Mouse (Mus musculus): Measurements from ENCODE around the gene Dop1b. TPM values are rescaled to one million over a fixed set of nuclear protein-coding genes. Genes with fewer than 3 reads are reported as not detected.

Dop1b gene
- total RNA-seq, 2 experiments from 2014 or later: 28.6 to 48.7 TPM

GRCm38 (mm10) chr16:93717299-93717703 is 5.6 kb downstream of the Dop1b start:
- intact Hi-C loops (cut with DNase I): no loop called here
- H3K27ac ChIP-seq: peak overlapping the region; percentile 89

GRCm38 (mm10) chr16:93721771-93722170 is 10.1 kb downstream of the Dop1b start:
- no peak for DNase-seq
- peak overlapping the region; percentile 19 for H3K4me3 ChIP-seq
- intact Hi-C loops (cut with DNase I): no loop called here
- no peak for TF ChIP-seq CTCF (IDR thresholded peaks at IDR 0.05)
- H3K27ac ChIP-seq: peak overlapping the region; percentile 73

More at GRCm38 (mm10) chr16:93717299-93717703, 5.6 kb downstream of the Dop1b start:
- peak overlapping the region; percentile 3; the same call in 1 of the 2 replicates for H3K4me3 ChIP-seq
- no peak for TF ChIP-seq CTCF (IDR thresholded peaks at IDR 0.05)
- peak; percentile 93 for DNase-seq

GRCm38 (mm10) chr16:93722476-93722875 is 10.8 kb downstream of the Dop1b start:
- no peak for TF ChIP-seq CTCF (IDR thresholded peaks at IDR 0.05)

GRCm38 (mm10) chr16:93725417-93726144 is 13.9 kb downstream of the Dop1b start:
- DNase-seq: no peak
- intact Hi-C loops (cut with DNase I): no loop called here
- no peak for TF ChIP-seq CTCF (IDR thresholded peaks at IDR 0.05)
- Histone ChIP-seq H3K4me3 (no peak overlapping the region), H3K27ac (peak overlapping the region; percentile 73)

More at GRCm38 (mm10) chr16:93722476-93722875, 10.8 kb downstream of the Dop1b start:
- peak overlapping the region; percentile 73 for H3K27ac ChIP-seq
- H3K4me3 ChIP-seq: peak overlapping the region; percentile 32
- DNase-seq: peak; percentile 55
- intact Hi-C loops (cut with DNase I): no loop called here

- no peak overlapping the region for H3K4me3 ChIP-seq
- no peak for TF ChIP-seq CTCF (IDR thresholded peaks at IDR 0.05)
- H3K27ac ChIP-seq: peak overlapping the region; percentile 73
- intact Hi-C loops (cut with DNase I): no loop called here
- no peak for DNase-seq
Observed at GRCm38 (mm10) chr16:93726186-93726585, 14.5 kb downstream of the Dop1b start.

- Histone ChIP-seq H3K27ac (peak overlapping the region; percentile 93), H3K4me3 (peak overlapping the region; percentile 55; the same call in 1 of the 2 replicates)
- TF ChIP-seq CTCF (IDR thresholded peaks at IDR 0.05): no peak
- intact Hi-C loops (cut with DNase I): no loop called here
- peak; percentile 69 for DNase-seq
Observed at GRCm38 (mm10) chr16:93728676-93729075, 17.0 kb downstream of the Dop1b start.

GRCm38 (mm10) chr16:93729801-93730721 is 18.4 kb downstream of the Dop1b start:
- H3K4me3 ChIP-seq: peak overlapping the region; percentile 55
- DNase-seq: peak; percentile 77

GRCm38 (mm10) chr16:93731310-93731709 is 19.6 kb downstream of the Dop1b start:
- TF ChIP-seq CTCF (IDR thresholded peaks at IDR 0.05): no peak
- intact Hi-C loops (cut with DNase I): no loop called here
- peak overlapping the region; percentile 93 for H3K27ac ChIP-seq
- peak overlapping the region; percentile 55 for H3K4me3 ChIP-seq
- no peak for DNase-seq

More at GRCm38 (mm10) chr16:93729801-93730721, 18.4 kb downstream of the Dop1b start:
- no peak for TF ChIP-seq CTCF (IDR thresholded peaks at IDR 0.05)
- peak overlapping the region; percentile 93 for H3K27ac ChIP-seq
- intact Hi-C loops (cut with DNase I): no loop called here

- DNase-seq: peak; percentile 84
- Histone ChIP-seq H3K27ac (peak overlapping the region; percentile 93), H3K4me3 (no peak overlapping the region)
- intact Hi-C loops (cut with DNase I): no loop called here
- TF ChIP-seq CTCF (IDR thresholded peaks at IDR 0.05): no peak
Observed at GRCm38 (mm10) chr16:93732875-93733569, 21.3 kb downstream of the Dop1b start.

GRCm38 (mm10) chr16:93739251-93739650 is 27.5 kb downstream of the Dop1b start:
- Histone ChIP-seq H3K27ac (no peak overlapping the region), H3K4me3 (no peak overlapping the region)
- intact Hi-C loops (cut with DNase I): no loop called here
- TF ChIP-seq CTCF (IDR thresholded peaks at IDR 0.05): no peak
- no peak for DNase-seq

- TF ChIP-seq CTCF (IDR thresholded peaks at IDR 0.05): no peak
- intact Hi-C loops (cut with DNase I): no loop called here
- H3K27ac ChIP-seq: no peak overlapping the region
- DNase-seq: no peak
- H3K4me3 ChIP-seq: no peak overlapping the region
Observed at GRCm38 (mm10) chr16:93742903-93743302, 31.2 kb downstream of the Dop1b start.

GRCm38 (mm10) chr16:93744049-93744490 is 32.4 kb downstream of the Dop1b start:
- H3K27ac ChIP-seq: peak overlapping the region; percentile 63
- DNase-seq: peak; percentile 89
- H3K4me3 ChIP-seq: no peak overlapping the region
- intact Hi-C loops (cut with DNase I): no loop called here
- peak; percentile 30; the same call in 1 of the 2 replicates for TF ChIP-seq CTCF (IDR thresholded peaks at IDR 0.05)

Measured in gastrocnemius, adult 2 months (tissue).